Mouse (Mus musculus): ENCODE data around the gene Nup107. TPM values are rescaled to one million over a fixed set of nuclear protein-coding genes. Genes with fewer than 3 reads are reported as not detected.
A peak's percentile ranks its signal among the peaks of the same experiment; 100 is the strongest.

Gene Nup107
- 10 to 100 TPM in 1 of 2 experiments, 1 to 10 TPM in 1; 9.1 to 11.0 TPM for total RNA-seq (2021)
- long read RNA-seq, experiment 1, transcript Nup107-201 (28 exons, 3,114 nt), result major isoform, 11 of 14 reads
- long read RNA-seq, experiment 1, partial matches to known transcripts, result 0 of 14 reads
- long read RNA-seq, experiment 1, other reads (novel, unspliced or antisense), result 3 of 14 reads
- long read RNA-seq, experiment 2, transcript Nup107-201 (28 exons, 3,114 nt), result major isoform, 34 of 41 reads
- long read RNA-seq, experiment 2, partial matches to known transcripts, result 3 of 41 reads
- long read RNA-seq, experiment 2, other reads (novel, unspliced or antisense), result 4 of 41 reads

GRCm38 (mm10) chr10:117792141-117793091 lies at the start of gene Nup107:
Gene Nup107, minus strand, starts transcription at chr10:117792705.
- peak; percentile 100 for DNase-seq (ENCODE audit: low spot score in 2 of 2)

GRCm38 (mm10) chr10:117841765-117842164 lies 49.3 kb upstream of the Nup107 start:
- DNase-seq (ENCODE audit: low spot score in 2 of 2), result no peak

GRCm38 (mm10) chr10:117840431-117840995 lies 48.0 kb upstream of the Nup107 start:
- DNase-seq (ENCODE audit: low spot score in 2 of 2), result no peak

GRCm38 (mm10) chr10:117839737-117840136 lies 47.2 kb upstream of the Nup107 start:
- DNase-seq (ENCODE audit: low spot score in 2 of 2), result no peak

GRCm38 (mm10) chr10:117838924-117839323 lies 46.4 kb upstream of the Nup107 start:
- no peak for DNase-seq (ENCODE audit: low spot score in 2 of 2)

- no peak for DNase-seq (ENCODE audit: low spot score in 2 of 2)
Measured at GRCm38 (mm10) chr10:117836354-117836753, 43.8 kb upstream of the Nup107 start.

- no peak for DNase-seq (ENCODE audit: low spot score in 2 of 2)
Measured at GRCm38 (mm10) chr10:117835453-117835852, 42.9 kb upstream of the Nup107 start.

GRCm38 (mm10) chr10:117830797-117831196 lies 38.3 kb upstream of the Nup107 start:
- DNase-seq (ENCODE audit: low spot score in 2 of 2), result no peak

- no peak for DNase-seq (ENCODE audit: low spot score in 2 of 2)
Measured at GRCm38 (mm10) chr10:117829472-117830155, 37.1 kb upstream of the Nup107 start.

- no peak for DNase-seq (ENCODE audit: low spot score in 2 of 2)
Measured at GRCm38 (mm10) chr10:117829022-117829421, 36.5 kb upstream of the Nup107 start.

- no peak for DNase-seq (ENCODE audit: low spot score in 2 of 2)
Measured at GRCm38 (mm10) chr10:117828536-117828935, 36.0 kb upstream of the Nup107 start.

GRCm38 (mm10) chr10:117824647-117825046 lies 32.1 kb upstream of the Nup107 start:
- DNase-seq (ENCODE audit: low spot score in 2 of 2), result no peak

- no peak for DNase-seq (ENCODE audit: low spot score in 2 of 2)
Measured at GRCm38 (mm10) chr10:117824139-117824538, 31.6 kb upstream of the Nup107 start.

GRCm38 (mm10) chr10:117823321-117823720 lies 30.8 kb upstream of the Nup107 start:
- DNase-seq (ENCODE audit: low spot score in 2 of 2), result no peak

- no peak for DNase-seq (ENCODE audit: low spot score in 2 of 2)
Measured at GRCm38 (mm10) chr10:117818600-117818999, 26.1 kb upstream of the Nup107 start.

GRCm38 (mm10) chr10:117816721-117817120 lies 24.2 kb upstream of the Nup107 start:
- no peak for DNase-seq (ENCODE audit: low spot score in 2 of 2)

GRCm38 (mm10) chr10:117812501-117812900 lies 20.0 kb upstream of the Nup107 start:
- DNase-seq (ENCODE audit: low spot score in 2 of 2), result no peak

- no peak for DNase-seq (ENCODE audit: low spot score in 2 of 2)
Measured at GRCm38 (mm10) chr10:117811555-117811954, 19.1 kb upstream of the Nup107 start.

GRCm38 (mm10) chr10:117810506-117810905 lies 18.0 kb upstream of the Nup107 start:
- no peak for DNase-seq (ENCODE audit: low spot score in 2 of 2)

- DNase-seq (ENCODE audit: low spot score in 2 of 2), result no peak
Measured at GRCm38 (mm10) chr10:117808068-117808467, 15.6 kb upstream of the Nup107 start.

- DNase-seq (ENCODE audit: low spot score in 2 of 2), result no peak
Measured at GRCm38 (mm10) chr10:117805919-117806318, 13.4 kb upstream of the Nup107 start.
